Mouse (Mus musculus): ENCODE measurements around the gene Gm10837.

Gm10837 gene

GRCm38 (mm10) chr14:122535986-122536385 lies 45.6 kb downstream of the Gm10837 start:
- DNase-seq: no peak

Data from cerebellum, adult 9-10 months (tissue).